Mouse (Mus musculus) kidney, embryonic 15.5 days (tissue): ENCODE results near the gene Qdpr. TPM values are rescaled to one million over a fixed set of nuclear protein-coding genes. Genes with fewer than 3 reads are reported as not detected.

Source experiments
- ATAC-seq: fragments of 200-750 bp; cut with Nextera tagmentation; replicated peaks from 2 replicates; pipeline ENCODE4 v1.8.0; 2017; ENCODE audit warnings: moderate TSS enrichment; ENCODE audit not compliant: low FRiP score
- H3K27ac ChIP-seq: fragments of 300-500 bp; sonication (generic); 2 replicates; pipeline ENCODE4 v1.5.1; 2015; ENCODE audit warnings: mild to moderate bottlenecking, inconsistent platforms
- H3K27me3 ChIP-seq: fragments of 300-500 bp; sonication (generic); 2 replicates; pipeline ENCODE4 v1.6.1; 2015; ENCODE audit warnings: inconsistent platforms
- H3K36me3 ChIP-seq: fragments of 300-500 bp; sonication (generic); 2 replicates; pipeline ENCODE4 v1.6.1; 2015; ENCODE audit warnings: inconsistent platforms
- H3K4me1 ChIP-seq: fragments of 300-500 bp; sonication (generic); 2 replicates; pipeline ENCODE4 v1.6.1; 2015; ENCODE audit warnings: inconsistent platforms
- H3K4me2 ChIP-seq: fragments of 300-500 bp; sonication (generic); 2 replicates; pipeline ENCODE4 v1.6.1; 2015; ENCODE audit warnings: moderate library complexity, mild to moderate bottlenecking, inconsistent platforms
- H3K4me3 ChIP-seq: fragments of 300-500 bp; sonication (generic); replicated peaks from 2 replicates; pipeline ENCODE4 v1.5.1; 2015; ENCODE audit warnings: mild to moderate bottlenecking, inconsistent platforms
- H3K9ac ChIP-seq: fragments of 300-500 bp; sonication (generic); 2 replicates; pipeline ENCODE4 v1.6.1; 2015; ENCODE audit warnings: mild to moderate bottlenecking, inconsistent platforms
- H3K9me3 ChIP-seq: fragments of 300-500 bp; sonication (generic); replicated peaks from 2 replicates; pipeline ENCODE4 v1.6.1; 2016; ENCODE audit warnings: inconsistent platforms
- WGBS: fragments of 180-500 bp; shearing (Covaris S2); methylation state at CpG from one replicate; pipeline ENCODE4 v1.1.7; 2015; ENCODE audit warnings: mixed read lengths; 5-methylcytosine and 5-hydroxymethylcytosine counted together
- polyA plus RNA-seq: library from polyadenylated mRNA; unstranded; fragments of >200 nt; fragmentation: Nextera tagmentation; extraction: Ambion mirVana; gene quantifications from 2 replicates; pipeline ENCODE4 v1.2.1, GENCODE M21; 2015

Qdpr gene
- 173 and 175 TPM in 2 replicates for polyA plus RNA-seq

GRCm38 (mm10) chr5:45449831-45450716 lies at the start of gene Qdpr:
Gene Qdpr, minus strand, starts transcription at chr5:45450236.
- peak; percentile 99 for ATAC-seq
- Histone ChIP-seq H3K4me2 (peak within 1 kb of the TSS; percentile 85), H3K9me3 (no peaks in the 10 kb centered on the region), H3K27ac (peak within 1 kb of the TSS; percentile 89), H3K4me3 (peak within 1 kb of the TSS; percentile 67), H3K4me1 (peaks cover 21% of the 10 kb centered on the region), H3K36me3 (peaks cover 6% of the 10 kb centered on the region), H3K9ac (peak within 1 kb of the TSS; percentile 60), H3K27me3 (no peaks in the 10 kb centered on the region)
- WGBS = under 1% methylated on average over 70 of the region's 70 CpGs

- no peak overlapping the region for H3K4me2 ChIP-seq
- no peak for ATAC-seq
- peaks cover 16% of the 10 kb centered on the region for H3K4me1 ChIP-seq
- no peak overlapping the region for H3K9ac ChIP-seq
- peaks cover 73% of the 10 kb centered on the region for H3K36me3 ChIP-seq
- no peak overlapping the region for H3K27ac ChIP-seq
- no peaks in the 10 kb centered on the region for H3K9me3 ChIP-seq
- 86% methylated on average over 5 of the region's 5 CpGs for WGBS
- no peaks in the 10 kb centered on the region for H3K27me3 ChIP-seq
- no peak overlapping the region for H3K4me3 ChIP-seq
Observed at GRCm38 (mm10) chr5:45497564-45497963, 47.5 kb upstream of the Qdpr start.

GRCm38 (mm10) chr5:45496930-45497550 lies 47.0 kb upstream of the Qdpr start:
- Histone ChIP-seq H3K4me3 (no peak overlapping the region), H3K36me3 (peaks cover 67% of the 10 kb centered on the region), H3K9ac (no peak overlapping the region), H3K27ac (no peak overlapping the region), H3K4me2 (no peak overlapping the region), H3K4me1 (peaks cover 17% of the 10 kb centered on the region), H3K9me3 (no peaks in the 10 kb centered on the region), H3K27me3 (no peaks in the 10 kb centered on the region)
- WGBS = 86% methylated on average over 12 of the region's 12 CpGs
- ATAC-seq = no peak

- Histone ChIP-seq H3K27me3 (no peaks in the 10 kb centered on the region), H3K4me2 (no peak overlapping the region), H3K27ac (no peak overlapping the region), H3K4me1 (peaks cover 17% of the 10 kb centered on the region), H3K9me3 (no peaks in the 10 kb centered on the region), H3K36me3 (peaks cover 62% of the 10 kb centered on the region), H3K4me3 (no peak overlapping the region), H3K9ac (no peak overlapping the region)
- ATAC-seq = no peak
- WGBS = 87% methylated on average over 4 of the region's 4 CpGs
Observed at GRCm38 (mm10) chr5:45496479-45496878, 46.4 kb upstream of the Qdpr start.

- H3K4me2 ChIP-seq = no peak overlapping the region
- H3K9ac ChIP-seq = no peak overlapping the region
- H3K9me3 ChIP-seq = no peaks in the 10 kb centered on the region
- no peaks in the 10 kb centered on the region for H3K27me3 ChIP-seq
- no peak overlapping the region for H3K27ac ChIP-seq
- no peak for ATAC-seq
- H3K4me3 ChIP-seq = no peak overlapping the region
- H3K36me3 ChIP-seq = peaks cover 57% of the 10 kb centered on the region
- peaks cover 17% of the 10 kb centered on the region for H3K4me1 ChIP-seq
Observed at GRCm38 (mm10) chr5:45496042-45496441, 46.0 kb upstream of the Qdpr start.

- Histone ChIP-seq H3K4me1 (peaks cover 17% of the 10 kb centered on the region), H3K9me3 (no peaks in the 10 kb centered on the region), H3K4me3 (no peak overlapping the region), H3K4me2 (no peak overlapping the region), H3K27me3 (no peaks in the 10 kb centered on the region), H3K9ac (no peak overlapping the region), H3K27ac (no peak overlapping the region), H3K36me3 (peaks cover 52% of the 10 kb centered on the region)
- WGBS = 85% methylated on average over 3 of the region's 3 CpGs
- ATAC-seq = no peak
Observed at GRCm38 (mm10) chr5:45495429-45495975, 45.5 kb upstream of the Qdpr start.

GRCm38 (mm10) chr5:45494093-45494755 lies 44.2 kb upstream of the Qdpr start:
- peaks cover 17% of the 10 kb centered on the region for H3K4me1 ChIP-seq
- H3K9ac ChIP-seq = peak overlapping the region; percentile 83
- peak overlapping the region; percentile 88; the same call in 1 of the 2 replicates for H3K27ac ChIP-seq
- no peak; the same call in 1 of the 2 replicates for ATAC-seq
- peak overlapping the region; percentile 87 for H3K4me3 ChIP-seq
- no peaks in the 10 kb centered on the region for H3K27me3 ChIP-seq
- H3K4me2 ChIP-seq = peak overlapping the region; percentile 78
- H3K36me3 ChIP-seq = peaks cover 40% of the 10 kb centered on the region
- H3K9me3 ChIP-seq = no peaks in the 10 kb centered on the region
- 39% methylated on average over 9 of the region's 9 CpGs for WGBS

- Histone ChIP-seq H3K4me3 (peak within 1 kb of the TSS; percentile 87), H3K27me3 (no peaks in the 10 kb centered on the region), H3K36me3 (peaks cover 32% of the 10 kb centered on the region), H3K27ac (peak within 1 kb of the TSS; percentile 88), H3K9me3 (no peaks in the 10 kb centered on the region), H3K4me2 (peak within 1 kb of the TSS; percentile 78), H3K9ac (peak within 1 kb of the TSS; percentile 83), H3K4me1 (peaks cover 17% of the 10 kb centered on the region)
- WGBS = under 1% methylated on average over 78 of the region's 78 CpGs
- peak; percentile 96 for ATAC-seq
Observed at GRCm38 (mm10) chr5:45493191-45494092, 43.4 kb upstream of the Qdpr start, which contains the start of gene Lap3. Gene Lap3, plus strand, starts transcription at chr5:45493374.

- Histone ChIP-seq H3K4me1 (peaks cover 17% of the 10 kb centered on the region), H3K9me3 (no peaks in the 10 kb centered on the region), H3K36me3 (peaks cover 16% of the 10 kb centered on the region), H3K9ac (no peak overlapping the region), H3K27me3 (no peaks in the 10 kb centered on the region), H3K4me2 (no peak overlapping the region), H3K4me3 (no peak overlapping the region), H3K27ac (no peak overlapping the region)
- 66% methylated on average over 4 of the region's 4 CpGs for WGBS
- no peak for ATAC-seq
Observed at GRCm38 (mm10) chr5:45491776-45492175, 41.7 kb upstream of the Qdpr start.

- Histone ChIP-seq H3K36me3 (no peaks in the 10 kb centered on the region), H3K9ac (no peak overlapping the region), H3K27ac (no peak overlapping the region), H3K4me2 (no peak overlapping the region), H3K4me3 (no peak overlapping the region), H3K27me3 (no peaks in the 10 kb centered on the region), H3K9me3 (no peaks in the 10 kb centered on the region), H3K4me1 (no peaks in the 10 kb centered on the region)
- no peak for ATAC-seq
- 81% methylated on average over 1 of the region's 1 CpGs for WGBS
Observed at GRCm38 (mm10) chr5:45483654-45484053, 33.6 kb upstream of the Qdpr start.

GRCm38 (mm10) chr5:45482607-45483006 lies 32.6 kb upstream of the Qdpr start:
- Histone ChIP-seq H3K4me2 (no peak overlapping the region), H3K9me3 (no peaks in the 10 kb centered on the region), H3K9ac (no peak overlapping the region), H3K27me3 (no peaks in the 10 kb centered on the region), H3K4me1 (no peaks in the 10 kb centered on the region), H3K4me3 (no peak overlapping the region), H3K36me3 (no peaks in the 10 kb centered on the region), H3K27ac (no peak overlapping the region)
- no peak for ATAC-seq
- 57% methylated on average over 3 of the region's 3 CpGs for WGBS
